Mouse (Mus musculus): ENCODE measurements around the gene Abhd10.

DNA sequence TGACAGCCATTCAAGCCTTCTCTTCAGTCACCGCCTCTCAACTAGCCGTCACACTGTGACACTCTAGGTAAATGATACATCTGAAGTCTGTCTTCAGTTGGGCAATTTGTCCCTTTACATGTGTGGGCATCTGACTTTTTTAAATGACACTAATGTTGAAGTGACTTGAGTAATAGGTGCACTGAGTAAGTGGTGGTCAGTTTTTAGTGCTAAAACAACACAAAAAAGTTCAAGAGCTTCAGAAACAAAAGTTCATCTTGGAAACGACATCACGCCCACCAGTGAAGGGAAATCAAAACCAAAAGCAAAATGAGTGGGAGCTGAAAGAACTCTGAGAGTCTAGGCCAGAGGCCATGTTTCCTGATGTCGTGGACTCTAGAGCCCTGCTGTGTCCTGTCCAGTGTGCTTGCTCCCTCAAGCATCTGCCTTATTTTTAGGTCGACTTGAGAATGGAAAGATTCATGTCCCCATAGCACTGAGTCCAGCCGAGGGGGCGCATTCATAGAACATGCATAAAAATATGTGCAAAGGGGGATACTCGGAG lies 16.0 kb upstream of the Abhd10 start:
- no peak for TF ChIP-seq CTCF (IDR thresholded peaks at IDR 0.05; ENCODE audit: control insufficient read depth, insufficient read depth, insufficient replicate concordance, low read depth, low read length)
- no peak for TF ChIP-seq POLR2A (IDR thresholded peaks at IDR 0.05; ENCODE audit: control insufficient read depth, low read depth, low read length)
